Mouse (Mus musculus) ZHBTc4 (cell line): ENCODE results near the gene Fcamr.

Experiments
- DNase-seq: peaks from one replicate; pipeline ENCODE4 v3.0.0-alpha.2; 2011; ENCODE audit warnings: low read depth, low spot score

The Fcamr gene

GRCm38 (mm10) chr1:130802976-130803375, 2.3 kb downstream of the Fcamr start:
- DNase-seq: no peak

DNA sequence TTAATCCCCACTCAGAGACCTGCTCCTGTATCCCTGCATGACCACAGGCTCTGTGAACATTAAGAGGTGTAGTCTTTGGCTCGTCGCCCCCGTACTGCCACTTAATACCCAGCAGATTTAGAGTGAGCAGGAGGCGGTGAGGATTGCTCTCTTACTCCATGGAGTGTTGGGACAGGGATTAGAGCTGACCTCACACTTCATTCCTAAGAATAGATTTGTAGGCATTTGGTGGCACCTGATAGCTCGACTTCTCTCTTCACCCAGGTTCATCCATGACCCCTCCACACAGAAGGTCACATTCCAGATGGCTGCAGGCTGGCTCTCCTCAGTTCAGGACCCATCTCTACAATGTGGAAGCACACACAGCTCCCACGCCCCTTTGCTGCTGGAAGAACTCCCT, 3.6 kb downstream of the Fcamr start:
- DNase-seq: no peak

- DNase-seq: no peak
Observed at GRCm38 (mm10) chr1:130810906-130811305, 10.2 kb downstream of the Fcamr start.

DNA sequence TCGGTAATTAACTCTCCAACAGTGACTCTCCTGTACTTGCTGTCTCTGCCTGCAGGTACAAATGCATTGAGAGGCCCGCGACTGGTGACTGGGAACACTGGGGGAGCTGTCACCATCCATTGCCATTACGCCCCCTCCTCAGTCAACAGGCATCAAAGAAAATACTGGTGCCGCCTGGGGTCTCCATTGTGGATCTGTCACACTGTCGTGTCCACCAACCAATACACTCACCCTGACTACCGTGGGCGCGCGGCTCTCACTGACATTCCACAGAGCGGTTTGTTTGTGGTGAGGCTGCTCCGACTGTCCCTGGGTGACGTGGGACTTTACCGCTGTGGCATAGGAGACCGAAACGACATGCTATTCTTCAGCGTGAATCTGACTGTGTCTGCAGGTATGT, 10.6 kb downstream of the Fcamr start:
- no peak for DNase-seq

DNA sequence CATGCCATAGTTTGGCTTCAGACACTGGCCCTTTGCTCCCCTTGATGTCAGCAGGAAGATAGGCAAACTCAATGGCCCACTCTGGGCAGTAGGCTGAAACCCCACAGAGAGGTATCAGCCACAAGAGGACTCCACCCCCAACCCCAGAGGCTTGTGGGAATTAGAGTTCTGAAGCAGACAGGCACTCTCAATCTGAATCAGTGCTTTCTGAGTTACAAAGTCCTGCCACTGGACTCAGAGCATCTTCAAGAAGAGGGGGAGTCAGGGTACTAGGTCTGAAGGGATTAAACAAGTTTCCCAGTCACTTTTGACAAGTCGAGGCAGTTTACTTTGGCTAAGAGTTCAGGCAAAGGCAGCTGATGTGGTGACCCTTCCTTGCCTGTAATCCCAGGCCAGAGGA, 19.0 kb downstream of the Fcamr start:
- DNase-seq: no peak

GRCm38 (mm10) chr1:130820316-130821148, 19.8 kb downstream of the Fcamr start:
- DNase-seq: no peak

DNA sequence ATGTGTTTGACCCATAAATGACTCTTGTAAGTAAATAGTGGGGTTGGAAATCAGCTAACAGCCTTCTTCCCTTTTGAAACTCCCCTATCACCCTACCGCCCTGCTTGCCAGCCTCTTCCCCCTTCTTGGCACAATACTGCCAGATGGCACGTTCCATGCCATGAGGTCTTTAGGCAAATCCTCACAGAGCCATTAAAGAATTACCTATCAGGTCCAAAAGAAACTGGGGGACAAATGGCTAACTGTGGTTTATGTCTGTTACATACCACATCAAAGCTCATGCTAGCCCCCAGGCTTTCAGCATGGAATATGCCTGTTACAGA, 20.4 kb downstream of the Fcamr start:
- DNase-seq: no peak

GRCm38 (mm10) chr1:130821911-130822625, 21.4 kb downstream of the Fcamr start:
- DNase-seq: no peak

- DNase-seq: peak; percentile 28
Observed at GRCm38 (mm10) chr1:130826448-130826847, 25.7 kb downstream of the Fcamr start, which contains the start of gene Pigr. TSS of gene Pigr (plus strand) at chr1:130826684.

DNA sequence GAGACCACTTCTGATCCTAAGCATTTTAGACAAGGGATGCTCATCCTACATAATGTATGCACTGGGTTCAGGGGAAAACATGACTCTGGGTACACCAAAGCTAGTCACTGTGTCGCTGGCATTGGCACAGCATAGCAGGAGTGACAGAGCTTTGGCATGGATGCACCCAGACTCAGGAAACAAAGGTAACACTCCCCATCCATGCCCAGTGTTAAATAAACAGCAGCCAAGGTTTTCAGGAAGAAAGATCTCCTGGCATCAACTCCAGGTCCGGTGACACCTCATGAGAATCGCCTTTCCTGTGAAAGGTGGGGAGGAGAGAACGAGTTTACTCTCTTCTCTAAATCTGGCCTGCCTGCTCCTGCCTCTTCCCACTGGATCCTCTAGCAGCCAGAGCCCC, 28.0 kb downstream of the Fcamr start:
- no peak for DNase-seq

DNA sequence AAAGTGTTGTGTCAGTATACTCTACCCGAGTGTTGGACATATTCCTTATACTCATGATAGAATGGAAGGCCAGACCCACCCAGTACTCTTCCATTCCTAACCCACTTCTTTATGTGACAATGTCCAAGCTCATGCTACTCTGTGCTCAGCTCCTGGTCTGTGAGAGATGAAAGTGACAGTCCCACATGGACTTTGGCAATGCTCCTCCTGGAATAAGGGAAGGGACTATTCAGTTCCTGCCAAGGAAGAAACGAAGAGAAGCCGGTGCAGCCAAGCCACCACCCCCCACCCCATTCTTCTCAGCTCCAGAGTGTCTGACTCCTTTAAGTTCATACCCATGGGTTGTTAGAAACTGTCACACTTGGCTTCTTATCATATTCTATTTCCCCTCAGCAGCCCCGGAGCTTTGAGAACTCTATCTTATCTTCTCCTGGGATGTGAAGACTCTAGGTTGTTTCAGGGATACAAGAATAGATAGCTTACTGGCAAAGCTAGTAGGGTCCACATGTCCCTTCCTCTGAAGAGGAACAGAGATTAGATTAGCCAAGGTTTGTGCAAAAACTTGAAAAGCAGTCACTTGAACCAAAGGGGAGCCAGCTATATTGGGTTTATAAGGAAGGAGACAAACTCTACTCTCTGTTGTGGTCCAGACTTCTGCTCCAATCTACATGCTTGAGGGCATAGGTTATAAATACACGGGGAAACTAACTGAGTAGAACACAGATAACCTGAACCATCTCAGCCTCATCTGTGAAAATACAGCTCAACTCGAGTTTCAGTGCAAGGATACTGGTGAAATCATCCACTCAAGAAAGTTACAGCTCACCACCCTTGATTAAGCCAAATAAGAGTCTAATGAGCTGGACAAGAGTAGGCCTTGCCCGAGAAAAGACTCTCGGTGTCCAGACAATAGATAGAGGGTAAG, 29.5 kb downstream of the Fcamr start:
- DNase-seq: no peak

GRCm38 (mm10) chr1:130832230-130833149, 31.8 kb downstream of the Fcamr start:
- DNase-seq: no peak

DNA sequence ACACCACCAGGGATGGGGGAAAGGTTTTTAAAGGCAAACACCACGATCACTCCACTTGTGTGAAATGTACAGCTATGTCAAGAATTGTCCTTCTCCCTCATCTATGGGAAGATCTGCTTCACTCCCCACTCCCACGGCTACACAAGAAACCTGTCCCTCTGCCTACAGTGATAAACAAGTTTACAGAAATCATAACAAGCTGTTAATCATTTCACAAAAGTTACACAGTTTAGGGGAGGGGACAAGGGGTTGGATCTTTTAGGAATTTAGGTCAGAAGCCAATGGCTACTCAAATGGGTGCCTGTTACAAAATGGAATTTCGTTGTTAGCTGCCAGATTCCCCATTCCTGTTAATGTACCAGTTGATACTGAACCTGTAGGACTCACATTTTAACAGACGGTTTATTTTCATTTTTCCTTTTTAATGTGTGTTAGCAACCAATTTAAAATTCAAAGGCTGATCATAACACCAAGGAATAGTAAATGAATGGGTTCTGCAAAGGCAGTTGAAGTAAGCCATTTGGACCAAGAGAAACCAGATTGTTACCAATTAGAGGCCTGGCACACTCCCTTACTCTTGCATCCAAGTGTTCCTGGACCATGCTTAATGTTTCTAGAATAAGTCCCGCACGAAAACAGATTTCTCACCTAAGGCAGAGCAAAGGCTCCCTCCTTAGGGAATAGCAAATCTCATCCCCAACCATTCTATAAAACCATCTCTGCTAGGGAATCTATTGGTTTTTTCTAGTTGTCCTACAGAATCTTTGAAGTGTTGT, 34.6 kb downstream of the Fcamr start:
- no peak for DNase-seq

DNA sequence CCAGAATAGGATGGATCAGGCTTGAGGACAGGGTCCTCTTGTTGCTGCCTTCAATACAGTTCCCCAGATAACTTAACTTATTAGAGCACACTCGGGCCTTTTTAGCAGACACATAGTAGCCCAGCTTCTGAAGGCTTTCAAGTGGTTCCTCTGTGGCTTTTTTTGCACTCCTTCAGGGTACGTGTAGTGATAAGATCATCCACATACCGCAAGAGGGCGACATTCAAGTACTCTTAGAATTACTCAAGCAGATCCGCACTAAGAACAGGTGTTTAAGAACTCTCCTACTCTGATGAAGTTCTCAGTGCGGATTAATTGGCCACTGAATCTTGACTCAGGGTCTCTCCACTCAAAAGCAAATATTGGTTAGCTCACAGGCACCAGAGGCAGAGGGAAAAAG, 37.6 kb downstream of the Fcamr start:
- DNase-seq: peak; percentile 54

- no peak for DNase-seq
Observed at GRCm38 (mm10) chr1:130840599-130841379, 40.1 kb downstream of the Fcamr start.

GRCm38 (mm10) chr1:130841621-130842020, 40.9 kb downstream of the Fcamr start:
- DNase-seq: no peak

DNA sequence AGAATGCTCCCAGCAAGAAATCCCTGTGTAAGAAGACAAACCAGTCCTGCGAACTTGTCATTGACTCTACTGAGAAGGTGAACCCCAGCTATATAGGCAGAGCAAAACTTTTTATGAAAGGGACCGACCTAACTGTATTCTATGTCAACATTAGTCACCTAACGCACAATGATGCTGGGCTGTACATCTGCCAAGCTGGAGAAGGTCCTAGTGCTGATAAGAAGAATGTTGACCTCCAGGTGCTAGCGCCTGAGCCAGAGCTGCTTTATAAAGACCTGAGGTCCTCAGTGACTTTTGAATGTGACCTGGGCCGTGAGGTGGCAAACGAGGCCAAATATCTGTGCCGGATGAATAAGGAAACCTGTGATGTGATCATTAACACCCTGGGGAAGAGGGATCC, 43.8 kb downstream of the Fcamr start:
- DNase-seq: no peak

GRCm38 (mm10) chr1:130849530-130850214, 49.0 kb downstream of the Fcamr start:
- no peak for DNase-seq

DNA sequence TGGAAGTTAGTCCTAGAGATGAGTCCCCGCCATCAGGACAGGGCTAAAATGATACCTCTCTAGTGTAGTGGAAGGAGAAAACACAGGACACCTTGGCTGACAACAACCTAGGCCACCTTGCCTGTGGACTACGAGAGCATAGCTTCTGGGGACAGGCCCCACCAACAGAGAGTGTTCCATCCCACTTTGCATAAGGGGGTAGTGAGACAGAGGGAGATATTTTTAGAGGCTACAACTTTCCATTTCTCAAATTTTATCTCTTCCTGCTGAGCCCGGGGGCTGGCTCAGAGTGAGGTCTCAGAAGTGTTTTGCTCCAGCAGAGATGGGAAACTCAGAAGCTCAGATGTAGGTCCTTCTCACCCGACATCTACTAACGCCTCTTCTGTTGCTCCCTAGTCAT, 49.7 kb downstream of the Fcamr start:
- DNase-seq: no peak
